Mouse (Mus musculus): Measurements from ENCODE around the gene Otud3.

GRCm38 (mm10) chr4:138962719-138963118 is 49.0 kb upstream of the Otud3 start:
- no peak for TF ChIP-seq TAL1 (IDR thresholded peaks at IDR 0.05; ENCODE audit: low read length)
- TF ChIP-seq GATA1 (IDR thresholded peaks at IDR 0.05; ENCODE audit: low read length): no peak

All from erythroblast, embryonic 14.5 days (primary cell).